Mouse (Mus musculus) midbrain, embryonic 16.5 days (tissue): ENCODE data around the gene Alg10b. TPM values are rescaled to one million over a fixed set of nuclear protein-coding genes. Genes with fewer than 3 reads are reported as not detected.
A peak's percentile ranks its signal among the peaks of the same experiment; 100 is the strongest.

Source experiments
- ATAC-seq: fragments of 200-750 bp; cut with Nextera tagmentation; 2 replicates; pipeline ENCODE4 v1.8.0; 2017; ENCODE audit warnings: moderate TSS enrichment
- H3K27ac ChIP-seq: fragments of 300-500 bp; sonication (generic); 2 replicates; pipeline ENCODE4 v1.5.1; 2014; ENCODE audit warnings: mild to moderate bottlenecking, low read length, mixed read lengths
- H3K27me3 ChIP-seq: fragments of 300-500 bp; sonication (generic); 2 replicates; pipeline ENCODE4 v1.6.1; 2014; ENCODE audit warnings: low read depth, low read length, mixed read lengths; ENCODE audit not compliant: control insufficient read depth, insufficient read depth
- H3K36me3 ChIP-seq: fragments of 300-500 bp; sonication (generic); 2 replicates; pipeline ENCODE4 v1.6.1; 2014; ENCODE audit warnings: mild to moderate bottlenecking, low read length, moderate library complexity, mixed read lengths; ENCODE audit not compliant: control insufficient read depth, insufficient read depth
- H3K4me1 ChIP-seq: fragments of 300-500 bp; sonication (generic); 2 replicates; pipeline ENCODE4 v1.6.1; 2014; ENCODE audit warnings: mild to moderate bottlenecking, low read length, mixed read lengths; ENCODE audit not compliant: control insufficient read depth, insufficient read depth
- H3K4me2 ChIP-seq: fragments of 300-500 bp; sonication (generic); 2 replicates; pipeline ENCODE4 v1.6.1; 2014; ENCODE audit warnings: mild to moderate bottlenecking, low read length, mixed read lengths
- H3K4me3 ChIP-seq: fragments of 300-500 bp; sonication (generic); 2 replicates; pipeline ENCODE4 v1.5.1; 2014; ENCODE audit warnings: low read depth, mild to moderate bottlenecking, low read length, moderate library complexity, mixed read lengths
- H3K9ac ChIP-seq: fragments of 300-500 bp; sonication (generic); 2 replicates; pipeline ENCODE4 v1.6.1; 2014; ENCODE audit warnings: low read depth, low read length, mixed read lengths
- H3K9me3 ChIP-seq: fragments of 300-500 bp; sonication (generic); replicated peaks from 2 replicates; pipeline ENCODE4 v1.6.1; 2014; ENCODE audit warnings: mild to moderate bottlenecking, low read length, mixed read lengths; ENCODE audit not compliant: control insufficient read depth, poor library complexity, severe bottlenecking
- WGBS: fragments of 180-500 bp; shearing (Covaris S2); extraction: QIAGEN DNeasy Blood & Tissue Kit; methylation state at CpG from one replicate; pipeline ENCODE4 v1.1.7; 2014; 5-methylcytosine and 5-hydroxymethylcytosine counted together
- microRNA-seq: library from miRNA; unstranded; fragments of <30 nt; microRNA quantifications from one replicate; pipeline ENCODE4, GENCODE M21; 2017
- polyA plus RNA-seq: library from polyadenylated mRNA; unstranded; fragments of >200 nt; fragmentation: Nextera tagmentation; extraction: Ambion mirVana; gene quantifications from 2 replicates; pipeline ENCODE4 v1.2.1, GENCODE M21; 2015

Gene Alg10b
- polyA plus RNA-seq, 1 experiment from 2014 or later = 48.4 TPM

DNA sequence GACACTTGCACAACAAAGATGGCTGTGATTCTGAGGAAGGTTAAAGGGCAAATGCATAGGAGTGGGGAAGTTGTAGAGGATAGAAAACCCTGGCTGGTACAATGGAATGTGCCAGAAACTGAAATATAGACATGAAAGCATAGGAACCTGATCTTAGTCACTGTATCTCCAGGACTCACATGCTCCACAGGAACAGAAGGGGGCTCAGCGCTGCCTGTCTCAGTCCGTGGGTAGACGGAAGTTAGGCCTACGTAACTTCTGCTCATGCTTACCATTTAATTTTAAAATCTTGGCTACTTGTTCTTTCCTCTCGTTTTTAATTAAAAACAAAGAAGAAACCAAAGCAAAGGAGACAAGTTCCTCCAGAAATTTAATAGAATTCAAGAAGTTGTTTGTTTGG is 20.0 kb downstream of the Alg10b start:
- ATAC-seq = no peak
- no peak overlapping the region for H3K27ac ChIP-seq
- WGBS = 87% methylated on average over 5 of the region's 5 CpGs
- H3K4me3 ChIP-seq = no peak overlapping the region
- no peak overlapping the region for H3K4me2 ChIP-seq
- H3K9me3 ChIP-seq = no peaks in the 10 kb centered on the region
- no peaks in the 10 kb centered on the region for H3K27me3 ChIP-seq
- no peaks in the 10 kb centered on the region for H3K36me3 ChIP-seq
- no peaks in the 10 kb centered on the region for H3K4me1 ChIP-seq
- H3K9ac ChIP-seq = no peak overlapping the region

DNA sequence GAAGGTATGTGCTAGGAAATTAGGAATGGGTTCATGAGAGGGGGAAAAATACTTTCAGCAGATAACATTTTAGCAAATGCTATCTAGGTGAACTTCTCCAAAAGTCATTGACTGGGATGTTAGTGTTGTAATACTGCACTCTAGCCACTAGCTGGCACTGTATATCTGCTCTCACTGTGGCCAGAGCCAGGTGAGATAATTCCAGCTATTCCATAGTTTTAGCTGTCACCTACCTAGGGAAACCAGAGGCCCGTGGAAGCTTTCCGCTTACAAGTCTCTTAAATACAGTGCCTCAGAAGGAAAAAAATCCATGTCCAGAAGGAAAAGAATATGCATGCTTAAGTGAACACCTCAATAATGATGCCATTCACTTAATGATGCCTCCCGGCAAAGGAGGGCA is 25.6 kb downstream of the Alg10b start:
- Histone ChIP-seq H3K4me2 (no peak overlapping the region), H3K36me3 (no peaks in the 10 kb centered on the region), H3K4me1 (no peaks in the 10 kb centered on the region), H3K9ac (no peak overlapping the region), H3K27me3 (no peaks in the 10 kb centered on the region), H3K4me3 (no peak overlapping the region), H3K9me3 (no peaks in the 10 kb centered on the region), H3K27ac (no peak overlapping the region)
- WGBS = 33% methylated on average over 3 of the region's 3 CpGs
- peak; percentile 64; the same call in 1 of the 2 replicates for ATAC-seq

GRCm38 (mm10) chr15:90282876-90283275 is 58.8 kb downstream of the Alg10b start:
- WGBS = 92% methylated on average over 7 of the region's 7 CpGs

More at GRCm38 (mm10) chr15:90282876-90283275, 58.8 kb downstream of the Alg10b start:
- Histone ChIP-seq H3K36me3 (no peaks in the 10 kb centered on the region), H3K4me3 (no peak overlapping the region), H3K4me2 (no peak overlapping the region), H3K4me1 (no peaks in the 10 kb centered on the region), H3K27me3 (no peaks in the 10 kb centered on the region), H3K9me3 (no peaks in the 10 kb centered on the region), H3K27ac (no peak overlapping the region), H3K9ac (no peak overlapping the region)
- ATAC-seq = no peak

Small RNA genes lying within 50 kb of the gene (microRNA-seq; reads per million reads assigned to microRNA genes)
- gene Mir7648 = 1.2 reads per million
